Mouse (Mus musculus) hindbrain, embryonic 13.5 days (tissue): ENCODE measurements around the gene Myo1h. TPM values are rescaled to one million over a fixed set of nuclear protein-coding genes. Genes with fewer than 3 reads are reported as not detected.

Experiments
- ATAC-seq: fragments of 200-750 bp; cut with Nextera tagmentation; 2 replicates; pipeline ENCODE4 v1.8.0; 2017; ENCODE audit warnings: moderate TSS enrichment; ENCODE audit not compliant: low FRiP score
- H3K27ac ChIP-seq: fragments of 300-500 bp; sonication (generic); 2 replicates; pipeline ENCODE4 v1.5.1; 2015; ENCODE audit warnings: inconsistent platforms, mild to moderate bottlenecking, moderate library complexity
- H3K27me3 ChIP-seq: fragments of 300-500 bp; sonication (generic); 2 replicates; pipeline ENCODE4 v1.6.1; 2015; ENCODE audit warnings: mild to moderate bottlenecking, inconsistent platforms
- H3K36me3 ChIP-seq: fragments of 300-500 bp; sonication (generic); 2 replicates; pipeline ENCODE4 v1.6.1; 2015; ENCODE audit warnings: mild to moderate bottlenecking, inconsistent platforms
- H3K4me1 ChIP-seq: fragments of 300-500 bp; sonication (generic); replicated peaks from 2 replicates; pipeline ENCODE4 v1.6.1; 2015; ENCODE audit warnings: inconsistent platforms
- H3K4me2 ChIP-seq: fragments of 300-500 bp; sonication (generic); 2 replicates; pipeline ENCODE4 v1.6.1; 2015; ENCODE audit warnings: inconsistent platforms, mild to moderate bottlenecking, moderate library complexity
- H3K4me3 ChIP-seq: fragments of 300-500 bp; sonication (generic); 2 replicates; pipeline ENCODE4 v1.5.1; 2015; ENCODE audit warnings: mild to moderate bottlenecking, inconsistent platforms
- H3K9ac ChIP-seq: fragments of 300-500 bp; sonication (generic); 2 replicates; pipeline ENCODE4 v1.6.1; 2015; ENCODE audit warnings: mild to moderate bottlenecking, inconsistent platforms
- H3K9me3 ChIP-seq: fragments of 300-500 bp; sonication (generic); 2 replicates; pipeline ENCODE4 v1.6.1; 2016; ENCODE audit warnings: inconsistent platforms
- WGBS: fragments of 180-500 bp; shearing (Covaris S2); methylation state at CpG from one replicate; pipeline ENCODE4 v1.1.7; 2015; 5-methylcytosine and 5-hydroxymethylcytosine counted together
- polyA plus RNA-seq: library from polyadenylated mRNA; unstranded; fragments of >200 nt; fragmentation: Nextera tagmentation; extraction: Ambion mirVana; gene quantifications from 2 replicates; pipeline ENCODE4 v1.2.1, GENCODE M21; 2015

Gene Myo1h
- polyA plus RNA-seq, 1 experiment from 2014 or later, result 0.93 TPM

- Histone ChIP-seq H3K4me2 (no peak overlapping the region), H3K36me3 (no peaks in the 10 kb centered on the region), H3K9ac (peak overlapping the region; percentile 29; the same call in 1 of the 2 replicates), H3K27me3 (peaks cover 88% of the 10 kb centered on the region), H3K27ac (no peak overlapping the region), H3K4me3 (no peak overlapping the region), H3K9me3 (no peaks in the 10 kb centered on the region), H3K4me1 (peaks cover 44% of the 10 kb centered on the region)
- ATAC-seq, result no peak
- WGBS, result 18% methylated on average over 16 of the region's 16 CpGs
Observed at GRCm38 (mm10) chr5:114275991-114276390, 13.0 kb upstream of the Myo1h start.

- H3K9me3 ChIP-seq, result no peaks in the 10 kb centered on the region
- peaks cover 36% of the 10 kb centered on the region for H3K4me1 ChIP-seq
- no peak; the same call in 1 of the 2 replicates for ATAC-seq
- H3K9ac ChIP-seq, result no peak overlapping the region
- H3K36me3 ChIP-seq, result no peaks in the 10 kb centered on the region
- 20% methylated on average over 12 of the region's 12 CpGs for WGBS
- H3K4me3 ChIP-seq, result peak overlapping the region; percentile 14; the same call in 1 of the 2 replicates
- H3K4me2 ChIP-seq, result peak overlapping the region; percentile 37
- H3K27ac ChIP-seq, result no peak overlapping the region
- peaks cover 84% of the 10 kb centered on the region for H3K27me3 ChIP-seq
Observed at GRCm38 (mm10) chr5:114279382-114280143, 9.4 kb upstream of the Myo1h start.

DNA sequence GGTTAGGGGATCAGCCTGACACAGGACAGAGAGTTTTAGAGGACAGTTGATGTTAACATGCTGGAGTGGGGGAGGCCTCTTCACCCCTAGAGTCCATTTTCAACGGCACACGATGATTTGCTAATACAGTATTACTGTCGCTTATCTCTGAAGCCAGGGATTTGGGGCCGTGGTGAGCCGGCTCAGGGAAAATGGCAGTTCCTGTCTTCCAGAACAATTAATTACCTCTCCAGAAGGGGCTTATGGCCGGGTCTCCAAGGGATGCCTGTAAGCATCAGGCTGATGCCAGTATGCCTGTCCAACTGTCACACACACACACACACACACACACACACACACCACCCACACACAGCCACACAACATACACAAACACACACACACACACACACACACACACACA is 6.6 kb upstream of the Myo1h start:
- Histone ChIP-seq H3K27ac (peak overlapping the region; percentile 23; the same call in 1 of the 2 replicates), H3K27me3 (peaks cover 76% of the 10 kb centered on the region), H3K4me2 (no peak overlapping the region), H3K36me3 (no peaks in the 10 kb centered on the region), H3K9me3 (no peaks in the 10 kb centered on the region), H3K4me1 (peaks cover 28% of the 10 kb centered on the region), H3K4me3 (no peak overlapping the region), H3K9ac (no peak overlapping the region)
- 32% methylated on average over 6 of the region's 6 CpGs for WGBS
- no peak for ATAC-seq

DNA sequence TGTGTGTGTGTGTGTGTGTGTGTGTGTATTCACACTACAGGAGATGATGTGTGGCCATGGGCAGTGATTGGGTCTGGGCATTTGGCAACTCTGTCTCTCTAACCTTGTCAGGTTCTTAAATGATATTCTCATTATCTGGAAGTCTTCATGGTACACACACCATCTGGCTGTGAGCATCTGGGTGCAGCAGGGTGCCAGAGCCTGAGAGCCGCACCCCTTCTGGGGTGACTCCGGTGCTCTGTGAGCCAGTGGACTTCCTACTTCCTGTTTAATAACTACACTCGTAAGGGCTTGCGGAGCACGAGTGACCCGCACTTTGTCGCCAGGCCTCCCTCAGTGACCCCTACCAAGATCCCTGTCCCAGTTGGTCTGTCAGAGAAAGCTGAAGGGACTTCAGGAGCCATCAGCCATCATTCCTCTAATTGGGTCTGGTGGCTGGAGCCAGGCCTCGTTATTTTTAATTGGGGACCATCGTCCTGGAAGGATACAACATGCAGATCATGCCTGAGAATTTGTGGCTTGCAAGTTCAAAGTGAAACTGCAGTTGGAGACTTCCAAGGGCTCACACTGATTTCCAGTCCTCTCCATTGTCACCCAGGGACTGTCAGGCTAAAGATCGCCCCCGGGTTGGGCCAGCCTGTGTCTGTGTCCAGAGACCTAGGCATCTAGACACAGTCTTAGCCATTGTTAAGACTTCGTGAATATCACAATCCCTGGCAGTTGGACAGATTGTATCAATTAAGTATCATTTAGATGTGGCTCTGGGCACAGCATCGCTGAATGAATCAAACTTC is 4.2 kb upstream of the Myo1h start:
- peaks cover 81% of the 10 kb centered on the region for H3K27me3 ChIP-seq
- 70% methylated on average over 13 of the region's 13 CpGs for WGBS
- H3K9me3 ChIP-seq, result no peaks in the 10 kb centered on the region
- H3K4me3 ChIP-seq, result no peak overlapping the region
- H3K27ac ChIP-seq, result no peak overlapping the region
- ATAC-seq, result no peak
- no peaks in the 10 kb centered on the region for H3K36me3 ChIP-seq
- peaks cover 25% of the 10 kb centered on the region for H3K4me1 ChIP-seq
- H3K9ac ChIP-seq, result no peak overlapping the region
- H3K4me2 ChIP-seq, result no peak overlapping the region

- Histone ChIP-seq H3K4me3 (no peak overlapping the region), H3K4me1 (peaks cover 29% of the 10 kb centered on the region), H3K9me3 (no peaks in the 10 kb centered on the region), H3K4me2 (no peak overlapping the region), H3K9ac (no peak overlapping the region), H3K27me3 (peaks cover 84% of the 10 kb centered on the region), H3K27ac (no peak overlapping the region), H3K36me3 (no peaks in the 10 kb centered on the region)
- no peak for ATAC-seq
- 92% methylated on average over 3 of the region's 3 CpGs for WGBS
Observed at GRCm38 (mm10) chr5:114285398-114285700, 3.6 kb upstream of the Myo1h start.

DNA sequence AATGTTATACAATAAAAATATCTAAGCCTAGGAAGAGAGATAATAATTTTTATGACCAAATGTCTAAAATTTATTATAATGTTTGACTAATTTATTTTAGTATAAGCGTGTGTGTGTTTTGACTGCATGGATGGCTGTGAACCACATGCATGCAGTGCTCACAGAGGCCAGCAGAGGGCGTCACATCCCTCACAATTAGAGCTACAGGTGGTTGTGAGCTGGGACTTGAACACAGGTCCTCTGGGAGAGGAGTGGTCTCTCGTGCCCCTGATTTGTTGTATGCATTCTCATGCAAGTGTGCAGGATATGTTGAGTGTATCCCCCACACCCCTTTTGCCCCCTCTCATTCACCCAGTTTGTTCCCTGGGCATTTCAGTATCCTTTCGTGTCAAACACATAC is 2.9 kb upstream of the Myo1h start:
- Histone ChIP-seq H3K27ac (no peak overlapping the region), H3K4me1 (peaks cover 31% of the 10 kb centered on the region), H3K9me3 (no peaks in the 10 kb centered on the region), H3K4me3 (no peak overlapping the region), H3K9ac (no peak overlapping the region), H3K27me3 (peaks cover 81% of the 10 kb centered on the region), H3K36me3 (no peaks in the 10 kb centered on the region), H3K4me2 (no peak overlapping the region)
- no peak for ATAC-seq
- WGBS, result 84% methylated on average over 4 of the region's 4 CpGs

DNA sequence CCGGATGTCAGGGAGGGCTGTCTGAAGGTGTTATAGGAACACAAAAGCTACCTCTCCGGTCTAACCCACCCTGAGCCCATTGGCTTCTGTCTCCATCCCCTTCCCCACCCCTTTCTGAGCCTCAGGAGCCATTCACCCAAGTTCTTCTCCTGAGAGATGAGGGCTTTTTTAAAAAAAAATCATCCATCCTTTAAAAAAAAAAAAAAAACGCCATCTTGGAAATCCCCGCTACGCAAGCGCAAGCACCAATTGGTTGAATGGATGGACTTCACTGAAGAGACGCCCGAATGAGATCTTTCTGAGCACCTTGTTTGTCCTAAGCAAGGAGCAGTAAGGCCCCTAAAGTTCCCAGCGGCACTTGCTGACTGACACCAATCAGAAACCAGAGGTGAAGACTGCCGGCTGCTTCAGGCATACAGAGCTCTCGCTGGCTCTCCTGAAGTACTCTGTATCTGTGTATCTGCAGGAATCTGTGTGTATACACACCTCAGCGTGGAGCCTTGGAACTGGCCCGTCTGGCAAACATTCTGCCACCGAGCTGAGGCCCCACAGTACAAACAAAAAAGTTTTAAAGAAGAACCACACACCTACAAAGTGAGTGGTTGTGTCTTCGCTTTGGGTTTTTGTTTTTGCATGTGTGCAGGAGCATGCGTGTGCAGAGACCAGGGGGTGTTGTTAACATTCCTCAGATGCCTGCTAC is 1.9 kb upstream of the Myo1h start:
- H3K4me2 ChIP-seq, result no peak overlapping the region
- no peak overlapping the region for H3K27ac ChIP-seq
- peaks cover 81% of the 10 kb centered on the region for H3K27me3 ChIP-seq

GRCm38 (mm10) chr5:114288396-114288795 is 570 bp upstream of the Myo1h start:
- Histone ChIP-seq H3K4me2 (no peak overlapping the region), H3K9ac (no peak overlapping the region), H3K27ac (no peak overlapping the region), H3K36me3 (no peaks in the 10 kb centered on the region), H3K4me1 (peaks cover 28% of the 10 kb centered on the region), H3K9me3 (no peaks in the 10 kb centered on the region), H3K27me3 (peaks cover 85% of the 10 kb centered on the region), H3K4me3 (no peak overlapping the region)
- 89% methylated on average over 5 of the region's 5 CpGs for WGBS
- no peak for ATAC-seq

More for the DNA sequence above, 1.9 kb upstream of the Myo1h start:
- Histone ChIP-seq H3K9ac (no peak overlapping the region), H3K4me1 (peaks cover 27% of the 10 kb centered on the region), H3K9me3 (no peaks in the 10 kb centered on the region), H3K4me3 (no peak overlapping the region), H3K36me3 (no peaks in the 10 kb centered on the region)
- no peak for ATAC-seq
- WGBS, result 90% methylated on average over 16 of the region's 16 CpGs

DNA sequence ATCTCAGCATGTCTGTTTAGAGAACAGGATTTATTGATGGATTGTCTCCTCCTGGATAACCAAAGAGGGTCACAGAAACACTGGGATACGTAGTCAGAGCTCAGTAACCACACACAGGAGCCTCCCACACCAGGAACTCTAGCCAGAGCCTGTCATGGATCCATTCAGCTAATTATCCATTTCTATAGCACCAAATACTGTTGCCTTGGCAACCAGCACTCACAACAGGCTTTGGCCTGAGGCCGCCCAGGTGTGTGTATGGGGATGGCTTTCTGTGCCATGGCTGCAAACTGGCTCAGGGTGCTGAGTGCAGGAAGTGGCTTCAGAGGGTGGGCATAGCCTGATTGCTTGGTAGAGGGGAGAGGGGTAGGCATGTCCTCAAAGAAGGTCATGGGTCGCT is 1.0 kb downstream of the Myo1h start:
- Histone ChIP-seq H3K27ac (no peak overlapping the region), H3K4me1 (peaks cover 26% of the 10 kb centered on the region), H3K27me3 (peaks cover 83% of the 10 kb centered on the region), H3K9me3 (no peaks in the 10 kb centered on the region), H3K36me3 (no peaks in the 10 kb centered on the region), H3K4me3 (no peak overlapping the region), H3K9ac (no peak overlapping the region), H3K4me2 (no peak overlapping the region)
- peak; percentile 66 for ATAC-seq
- 47% methylated on average over 3 of the region's 3 CpGs for WGBS

GRCm38 (mm10) chr5:114296693-114297631 is 8.0 kb downstream of the Myo1h start:
- H3K9me3 ChIP-seq, result no peaks in the 10 kb centered on the region
- no peak for ATAC-seq
- H3K9ac ChIP-seq, result no peak overlapping the region
- no peaks in the 10 kb centered on the region for H3K36me3 ChIP-seq
- 0 out of 2 replicates have a peak overlapping the region, but pooled peaks have one; percentile 30 for H3K27ac ChIP-seq
- peaks cover 46% of the 10 kb centered on the region for H3K4me1 ChIP-seq
- no peak overlapping the region for H3K4me2 ChIP-seq
- WGBS, result 29% methylated on average over 22 of the region's 22 CpGs
- H3K27me3 ChIP-seq, result peaks cover 78% of the 10 kb centered on the region
- no peak overlapping the region for H3K4me3 ChIP-seq

DNA sequence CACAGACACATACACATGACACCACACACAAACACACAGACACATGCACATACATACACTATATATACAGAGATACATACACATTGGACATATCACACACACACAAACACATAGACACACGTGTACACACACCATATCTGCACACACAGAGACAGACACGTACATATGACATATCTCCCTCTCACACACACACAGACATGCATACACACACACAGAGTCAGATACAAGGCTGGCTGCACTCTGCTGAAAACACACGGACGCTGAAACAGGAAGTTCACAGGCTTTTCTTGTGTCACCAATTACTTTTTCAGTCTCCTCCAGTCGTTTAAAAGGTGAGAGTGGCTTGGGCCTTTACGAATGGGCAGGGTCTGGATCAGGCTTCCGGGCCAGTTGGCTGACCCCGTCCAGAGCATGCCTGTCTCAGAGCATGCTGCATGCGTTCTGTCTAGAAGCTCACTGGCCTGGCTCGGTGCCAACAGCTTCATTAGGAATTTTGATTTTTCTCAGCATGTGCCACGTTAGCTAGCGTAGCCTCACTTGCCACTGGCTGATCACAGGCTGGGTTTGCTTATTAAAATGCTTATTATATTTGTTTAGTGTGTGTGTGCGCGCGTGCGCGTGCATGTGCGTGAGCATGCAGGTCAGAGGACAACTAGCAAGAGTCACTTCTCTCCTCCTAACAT is 9.4 kb downstream of the Myo1h start:
- 0 out of 2 replicates have a peak, but pooled peaks have one; percentile 49 for ATAC-seq
- Histone ChIP-seq H3K9ac (no peak overlapping the region), H3K36me3 (no peaks in the 10 kb centered on the region), H3K27me3 (peaks cover 75% of the 10 kb centered on the region), H3K4me3 (no peak overlapping the region), H3K4me1 (peaks cover 43% of the 10 kb centered on the region), H3K27ac (peak overlapping the region; percentile 64), H3K9me3 (no peaks in the 10 kb centered on the region), H3K4me2 (no peak overlapping the region)
- 49% methylated on average over 18 of the region's 18 CpGs for WGBS
